Mouse (Mus musculus): ENCODE data around the gene H3f3b. TPM values are rescaled to one million over a fixed set of nuclear protein-coding genes. Genes with fewer than 3 reads are reported as not detected.
A peak's percentile ranks its signal among the peaks of the same experiment; 100 is the strongest.

H3f3b gene
- polyA plus RNA-seq (2012; rRNA removed), result 217 and 235 TPM in 2 replicates

DNA sequence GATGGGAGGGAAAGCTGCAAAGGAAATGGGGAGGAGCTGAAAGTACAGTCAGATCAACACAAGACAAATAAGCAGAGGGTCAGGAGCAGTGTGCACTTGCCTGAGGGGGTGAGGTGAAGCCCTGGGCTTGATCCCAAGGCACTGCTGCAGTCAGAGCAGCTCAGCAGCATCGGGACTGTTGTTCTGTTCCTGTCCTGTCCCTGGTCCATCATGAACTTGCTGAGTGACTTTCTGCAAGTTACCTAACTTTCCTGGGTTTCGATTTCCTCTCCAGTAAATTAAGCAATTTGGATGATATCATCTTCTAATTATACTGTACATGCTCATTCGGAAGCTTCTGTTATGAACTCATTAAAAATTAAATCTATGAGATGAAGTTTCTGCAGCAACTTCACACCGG lies at the start of gene H3f3b:
Gene H3f3b (minus strand): TSS at position 207 of the 400 bp plus-strand sequence.
- Histone ChIP-seq H3K27ac (ENCODE audit: insufficient read depth, low read length) (no peak within 1 kb of the TSS), H3K4me3 (ENCODE audit: insufficient read depth, low read length) (no peak within 1 kb of the TSS), H3K4me1 (ENCODE audit: control insufficient read depth, insufficient read depth, low read length) (peaks cover 4% of the 10 kb centered on the region)
- no peak for TF ChIP-seq CTCF (IDR thresholded peaks at IDR 0.05; ENCODE audit: extremely low read depth, insufficient read depth, low read length)
- no peak for TF ChIP-seq POLR2A (IDR thresholded peaks at IDR 0.05; ENCODE audit: extremely low read depth, insufficient read depth, low read length)

DNA sequence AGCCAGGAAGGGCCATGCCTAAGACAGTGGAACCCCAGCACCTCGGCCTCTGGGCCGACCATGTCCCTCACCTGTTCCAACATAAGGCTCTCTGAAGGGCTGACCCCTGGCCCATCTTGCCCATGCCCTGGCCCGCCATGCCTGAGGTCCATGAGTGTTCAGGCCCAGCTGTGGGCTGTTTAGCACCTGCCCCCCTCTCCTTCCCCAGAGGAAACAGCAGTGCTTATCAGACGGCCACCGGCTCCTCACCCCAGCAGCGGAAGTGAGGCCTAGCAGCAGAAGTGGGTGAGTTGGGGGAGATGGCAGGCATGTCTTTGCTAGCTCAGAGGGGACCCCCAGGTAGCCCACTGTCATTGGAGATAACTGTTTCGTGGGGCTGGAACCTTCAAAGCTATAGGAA lies 49.1 kb upstream of the H3f3b start:
- TF ChIP-seq CTCF (IDR thresholded peaks at IDR 0.05; ENCODE audit: extremely low read depth, insufficient read depth, low read length) (no peak), POLR2A (IDR thresholded peaks at IDR 0.05; ENCODE audit: extremely low read depth, insufficient read depth, low read length) (no peak)
- no peak overlapping the region for H3K4me3 ChIP-seq (ENCODE audit: insufficient read depth, low read length)
- 0 out of 2 replicates have a peak, but pooled peaks cover 5% of the 10 kb centered on the region for H3K4me1 ChIP-seq (ENCODE audit: control insufficient read depth, insufficient read depth, low read length)
- no peak overlapping the region for H3K27ac ChIP-seq (ENCODE audit: insufficient read depth, low read length)

DNA sequence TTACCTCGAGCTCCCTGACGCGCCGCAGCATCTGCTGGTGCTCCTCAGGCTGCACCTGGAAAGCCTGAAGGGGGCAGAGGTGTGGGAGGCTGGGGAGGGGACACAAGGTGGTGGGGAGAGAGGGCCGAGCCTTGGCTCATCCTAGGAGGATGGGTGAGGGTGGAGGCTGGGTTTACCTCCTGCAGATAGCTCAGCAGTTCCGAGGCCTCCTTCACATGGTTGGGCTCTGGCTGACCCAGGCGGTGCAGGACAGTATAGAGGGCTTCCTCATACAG lies 48.4 kb upstream of the H3f3b start:
- 0 out of 2 replicates have a peak, but pooled peaks cover 5% of the 10 kb centered on the region for H3K4me1 ChIP-seq (ENCODE audit: control insufficient read depth, insufficient read depth, low read length)
- no peak overlapping the region for H3K4me3 ChIP-seq (ENCODE audit: insufficient read depth, low read length)
- TF ChIP-seq CTCF (IDR thresholded peaks at IDR 0.05; ENCODE audit: extremely low read depth, insufficient read depth, low read length), result no peak
- TF ChIP-seq POLR2A (IDR thresholded peaks at IDR 0.05; ENCODE audit: extremely low read depth, insufficient read depth, low read length), result no peak

DNA sequence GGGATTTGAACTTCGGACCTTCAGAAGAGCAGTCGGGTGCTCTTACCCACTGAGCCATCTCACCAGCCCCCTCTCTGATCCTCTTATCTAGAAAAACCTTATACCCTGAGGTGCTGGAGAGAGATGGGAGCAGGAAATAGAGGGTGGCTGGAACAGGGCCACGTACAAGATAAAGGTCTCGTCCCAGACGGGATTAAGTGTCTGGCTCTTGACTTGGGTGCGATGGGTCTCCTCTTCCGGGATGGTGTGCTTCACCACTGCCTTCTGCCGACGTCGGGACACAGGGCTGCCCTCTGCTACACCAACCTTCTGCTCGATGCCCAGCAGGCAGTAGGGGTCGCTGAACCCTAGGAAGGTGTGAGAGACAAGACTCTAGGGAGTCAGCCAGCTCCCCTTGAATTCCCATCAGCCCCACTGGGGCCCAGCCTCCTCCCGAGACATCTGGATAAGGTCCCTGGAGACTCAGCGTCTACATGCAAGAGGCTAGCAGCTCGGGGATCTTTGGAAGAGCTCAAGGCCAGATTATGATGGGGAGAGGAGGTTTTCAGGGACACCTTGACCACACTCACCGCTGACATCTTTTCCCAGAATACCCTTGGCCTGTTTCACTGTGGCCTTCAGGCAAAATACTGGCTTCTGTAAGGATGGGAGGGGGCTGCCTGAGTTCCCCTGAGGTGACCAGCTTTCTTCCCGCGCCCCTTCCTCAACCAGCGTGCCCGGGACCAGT lies 47.9 kb upstream of the H3f3b start:
- Histone ChIP-seq H3K27ac (ENCODE audit: insufficient read depth, low read length) (no peak overlapping the region), H3K4me1 (ENCODE audit: control insufficient read depth, insufficient read depth, low read length) (0 out of 2 replicates have a peak, but pooled peaks cover 5% of the 10 kb centered on the region)

More for the DNA sequence above, 48.4 kb upstream of the H3f3b start:
- H3K27ac ChIP-seq (ENCODE audit: insufficient read depth, low read length), result no peak overlapping the region

DNA sequence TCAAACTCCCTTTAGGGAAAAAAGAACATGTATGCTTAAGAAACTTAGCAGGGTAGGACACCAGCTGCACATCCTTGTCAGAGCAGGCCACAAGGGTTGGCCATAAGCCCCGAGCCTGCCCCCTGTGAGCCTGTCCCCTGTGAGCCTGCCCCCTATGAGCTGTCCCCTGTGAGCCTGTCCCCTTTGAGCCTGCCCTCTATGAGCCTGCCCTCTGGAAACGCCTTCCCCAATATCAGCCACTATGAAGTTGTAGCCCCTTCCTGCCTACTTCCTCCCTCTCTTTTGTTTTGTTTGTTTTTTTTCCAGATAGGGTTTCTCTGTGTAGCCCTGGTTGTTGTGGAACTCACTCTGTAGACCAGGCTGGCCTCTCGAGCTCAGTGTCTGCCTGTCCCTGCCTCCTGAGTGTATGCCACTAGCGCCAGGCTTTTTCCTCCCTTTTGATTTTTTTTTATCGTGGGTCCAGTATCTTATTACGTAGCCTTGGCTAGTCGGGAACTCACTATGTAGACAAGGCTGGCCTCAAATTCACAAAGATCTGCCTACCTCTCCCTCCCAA lies 46.8 kb upstream of the H3f3b start:
- TF ChIP-seq CTCF (IDR thresholded peaks at IDR 0.05; ENCODE audit: extremely low read depth, insufficient read depth, low read length) (no peak), POLR2A (IDR thresholded peaks at IDR 0.05; ENCODE audit: extremely low read depth, insufficient read depth, low read length) (no peak)
- no peak overlapping the region for H3K27ac ChIP-seq (ENCODE audit: insufficient read depth, low read length)
- H3K4me1 ChIP-seq (ENCODE audit: control insufficient read depth, insufficient read depth, low read length), result 0 out of 2 replicates have a peak, but pooled peaks cover 2% of the 10 kb centered on the region
- no peak overlapping the region for H3K4me3 ChIP-seq (ENCODE audit: insufficient read depth, low read length)

More for the DNA sequence above, 47.9 kb upstream of the H3f3b start:
- TF ChIP-seq CTCF (IDR thresholded peaks at IDR 0.05; ENCODE audit: extremely low read depth, insufficient read depth, low read length) (no peak), POLR2A (IDR thresholded peaks at IDR 0.05; ENCODE audit: extremely low read depth, insufficient read depth, low read length) (no peak)
- no peak overlapping the region for H3K4me3 ChIP-seq (ENCODE audit: insufficient read depth, low read length)

- no peak for TF ChIP-seq POLR2A (IDR thresholded peaks at IDR 0.05; ENCODE audit: extremely low read depth, insufficient read depth, low read length)
- no peak for TF ChIP-seq CTCF (IDR thresholded peaks at IDR 0.05; ENCODE audit: extremely low read depth, insufficient read depth, low read length)
- no peak overlapping the region for H3K27ac ChIP-seq (ENCODE audit: insufficient read depth, low read length)
These were observed 44.8 kb upstream of the H3f3b start for GRCm38 (mm10) chr11:116072608-116073007.

DNA sequence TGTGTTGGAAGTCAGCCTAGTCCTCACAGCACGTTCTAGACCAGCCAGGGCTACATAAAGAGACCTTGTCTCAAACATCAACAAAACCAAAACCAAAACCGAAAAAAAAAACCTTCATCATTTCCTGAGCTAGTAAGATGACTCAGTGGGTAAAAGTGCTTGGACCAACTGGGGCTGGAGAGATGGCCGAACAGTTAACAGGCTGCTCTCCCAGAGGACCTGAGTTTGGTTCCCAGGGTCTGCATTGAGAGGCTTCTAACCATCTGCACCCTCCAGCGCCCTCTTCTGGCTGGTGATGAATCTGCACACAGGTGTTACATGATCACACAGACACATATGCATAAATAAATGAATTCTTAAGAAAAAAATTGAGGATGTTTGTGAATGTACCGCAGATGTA lies 43.7 kb upstream of the H3f3b start:
- no peak overlapping the region for H3K4me3 ChIP-seq (ENCODE audit: insufficient read depth, low read length)
- H3K27ac ChIP-seq (ENCODE audit: insufficient read depth, low read length), result no peak overlapping the region
- TF ChIP-seq CTCF (IDR thresholded peaks at IDR 0.05; ENCODE audit: extremely low read depth, insufficient read depth, low read length) (0 out of 2 replicates have a peak, but pooled peaks have one; percentile 20), POLR2A (IDR thresholded peaks at IDR 0.05; ENCODE audit: extremely low read depth, insufficient read depth, low read length) (no peak)
- H3K4me1 ChIP-seq (ENCODE audit: control insufficient read depth, insufficient read depth, low read length), result no peaks in the 10 kb centered on the region

More at GRCm38 (mm10) chr11:116072608-116073007, 44.8 kb upstream of the H3f3b start:
- no peaks in the 10 kb centered on the region for H3K4me1 ChIP-seq (ENCODE audit: control insufficient read depth, insufficient read depth, low read length)
- no peak overlapping the region for H3K4me3 ChIP-seq (ENCODE audit: insufficient read depth, low read length)

DNA sequence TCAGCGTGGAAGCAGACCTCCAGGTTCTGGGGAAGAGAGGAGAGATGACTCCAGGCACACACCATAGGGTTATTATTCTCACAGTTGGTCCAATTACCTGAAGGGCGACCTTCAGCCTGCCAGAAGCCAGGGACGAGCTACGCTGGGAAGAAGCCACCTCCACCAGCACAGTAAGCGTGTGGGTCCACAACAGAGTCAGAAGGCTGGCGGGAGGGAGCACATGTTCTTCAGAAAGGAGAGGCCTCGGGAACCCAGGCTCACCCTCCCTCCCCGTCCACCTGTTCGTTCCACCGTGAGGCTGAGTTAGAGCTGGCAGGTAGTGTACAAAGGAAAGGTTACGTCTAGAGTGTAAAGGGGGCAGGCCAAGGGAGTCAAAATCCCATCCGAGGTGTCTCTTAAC lies 37.6 kb upstream of the H3f3b start:
- no peak for TF ChIP-seq CTCF (IDR thresholded peaks at IDR 0.05; ENCODE audit: extremely low read depth, insufficient read depth, low read length)
- no peak for TF ChIP-seq POLR2A (IDR thresholded peaks at IDR 0.05; ENCODE audit: extremely low read depth, insufficient read depth, low read length)
- Histone ChIP-seq H3K4me1 (ENCODE audit: control insufficient read depth, insufficient read depth, low read length) (peaks cover 7% of the 10 kb centered on the region), H3K27ac (ENCODE audit: insufficient read depth, low read length) (no peak overlapping the region), H3K4me3 (ENCODE audit: insufficient read depth, low read length) (no peak overlapping the region)

GRCm38 (mm10) chr11:116064187-116064867 lies 36.6 kb upstream of the H3f3b start:
- Histone ChIP-seq H3K4me3 (ENCODE audit: insufficient read depth, low read length) (no peak overlapping the region), H3K27ac (ENCODE audit: insufficient read depth, low read length) (no peak overlapping the region), H3K4me1 (ENCODE audit: control insufficient read depth, insufficient read depth, low read length) (peaks cover 7% of the 10 kb centered on the region)
- TF ChIP-seq POLR2A (IDR thresholded peaks at IDR 0.05; ENCODE audit: extremely low read depth, insufficient read depth, low read length), result no peak
- no peak for TF ChIP-seq CTCF (IDR thresholded peaks at IDR 0.05; ENCODE audit: extremely low read depth, insufficient read depth, low read length)
